Mouse (Mus musculus) ES-E14 (cell line): ENCODE results near the gene Zfp953.

Experiments used
- MAFK ChIP-seq: IDR thresholded peaks from 2 replicates; pipeline ENCODE4 v1.6.1; 2014; ENCODE audit warnings: mild to moderate bottlenecking, low read depth, low read length, inconsistent platforms; ENCODE audit not compliant: insufficient read depth
- ZC3H11A ChIP-seq: IDR thresholded peaks from 2 replicates; pipeline ENCODE4 v1.6.1; 2012; ENCODE audit warnings: low read depth, mild to moderate bottlenecking, inconsistent platforms, low read length, borderline replicate concordance
- ZNF384 ChIP-seq: IDR thresholded peaks from 2 replicates; pipeline ENCODE4 v1.6.1; 2012; ENCODE audit warnings: low read depth, low read length, inconsistent platforms

DNA sequence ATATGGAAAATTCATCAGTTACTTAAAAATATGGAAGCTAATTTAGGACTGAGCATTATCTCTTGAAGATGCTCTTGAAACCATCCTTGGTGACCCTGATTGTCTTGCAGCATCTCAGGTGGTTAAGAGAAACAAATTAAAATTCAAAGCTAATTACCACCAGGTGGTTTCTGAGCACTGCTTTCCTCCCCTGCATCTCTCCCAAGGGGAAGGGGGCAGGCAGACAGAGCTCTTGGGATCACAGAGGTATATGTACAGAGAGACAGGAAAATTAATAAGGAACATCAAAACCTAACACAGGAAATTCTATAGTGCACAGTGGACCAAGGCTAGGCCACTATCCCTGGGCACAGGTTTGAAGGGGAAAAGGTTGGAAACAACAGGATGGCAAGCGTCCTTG lies 27.5 kb downstream of the Zfp953 start:
- TF ChIP-seq MAFK (no peak), ZNF384 (no peak), ZC3H11A (no peak)
